ENCODE assay signal across 9 mouse cellular contexts in the genomic region with DNA sequence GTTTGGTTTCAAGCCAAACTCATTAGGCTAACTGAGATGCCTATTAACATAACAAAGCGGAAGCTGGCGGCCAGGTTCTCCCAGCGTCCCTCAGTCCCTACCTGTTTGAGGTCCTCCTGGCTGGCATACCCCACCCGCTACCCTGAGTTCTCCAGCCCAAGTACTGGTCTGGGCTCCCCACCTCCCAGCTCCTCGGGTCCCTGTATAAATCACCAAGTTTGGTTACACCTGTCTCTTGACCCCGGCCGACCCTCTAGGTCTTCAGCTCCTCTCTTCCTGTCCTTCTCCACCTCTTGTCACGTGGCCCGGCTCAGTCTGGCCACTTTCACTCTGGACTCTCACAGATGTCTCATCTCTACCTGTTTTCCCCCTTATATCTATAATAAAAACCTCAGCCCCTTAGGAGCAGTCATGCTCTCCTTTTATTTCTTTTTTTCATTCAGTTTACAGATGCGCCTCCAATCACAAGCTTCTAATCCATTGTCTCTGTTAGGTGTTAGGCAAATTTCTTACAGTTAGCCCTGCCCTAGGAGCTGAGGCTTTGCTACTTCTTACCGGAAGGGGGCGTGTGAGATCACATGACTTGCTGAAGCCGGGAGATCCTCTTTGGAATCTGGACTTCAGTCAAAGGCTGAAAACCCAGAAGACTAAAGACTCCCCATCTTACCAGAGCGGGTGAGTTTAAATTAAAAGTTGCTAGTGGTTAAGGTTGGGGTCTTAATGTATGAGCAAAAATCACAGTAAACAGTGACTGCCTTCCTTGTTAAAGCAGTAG. TPM values are rescaled to one million over a fixed set of nuclear protein-coding genes. Genes with fewer than 3 reads are reported as not detected.
DNase-seq lines count a peak whose midpoint lies in the region; ATAC-seq lines count a peak whose summit lies in the region.
"Had no signal": no experiment of that assay in that cellular context is flagged by ENCODE, and none has a peak within 500 bp of the region (broad histone marks: within the 10 kb centered on the region; RNA-seq: fewer than 3 reads in every experiment).

No protein-coding gene starts in this region.

- ATAC-seq in frontal cortex, adult (ENCODE audit: low TSS enrichment): peak; percentile 94
- peak; percentile 53 for ATAC-seq in embryonic facial prominence, embryonic 11.5 days (replicated peaks; ENCODE audit: insufficient number of reproducible peaks, low FRiP score, low TSS enrichment, low read depth)
- ATAC-seq in heart, embryonic 15.5 days (replicated peaks; ENCODE audit: insufficient number of reproducible peaks, insufficient read depth, low FRiP score, low read depth): peak; percentile 36

- H3K36me3 ChIP-seq in embryonic facial prominence, embryonic 11.5 days (replicated peaks; ENCODE audit: control insufficient read depth, insufficient read depth, low read depth, low read length): no peaks in the 10 kb centered on the region
- no peaks in the 10 kb centered on the region for H3K36me3 ChIP-seq in heart, embryonic 15.5 days

- DNase-seq in frontal cortex, postnatal 14 days (ENCODE audit: low spot score in 2 of 2): no peak
- peak; percentile 16 for DNase-seq in T-cell, adult 2 months (ENCODE audit: low spot score)
- peak; percentile 78 for DNase-seq in embryonic facial prominence, embryonic 11.5 days (ENCODE audit: low spot score)
- peak; percentile 81 for DNase-seq in kidney, postnatal 10 days
- peak; percentile 74 for DNase-seq in lung, postnatal 25 days (ENCODE audit: low spot score)
- DNase-seq in retina, postnatal 7 days (ENCODE audit: low read depth, low spot score): peak; percentile 47

- H3K4me3 ChIP-seq in embryonic facial prominence, embryonic 11.5 days (ENCODE audit: low read depth, low read length): no peak overlapping the region
- peak overlapping the region; percentile 21 for H3K4me3 ChIP-seq in heart, embryonic 15.5 days

- no peaks in the 10 kb centered on the region for H3K27me3 ChIP-seq in embryonic facial prominence, embryonic 11.5 days (ENCODE audit: control insufficient read depth, insufficient read depth, low read length)
- H3K27me3 ChIP-seq in heart, embryonic 15.5 days: no peaks in the 10 kb centered on the region

- H3K27ac ChIP-seq in embryonic facial prominence, embryonic 11.5 days (replicated peaks; ENCODE audit: low read depth, low read length): no peak overlapping the region
- no peak overlapping the region for H3K27ac ChIP-seq in heart, embryonic 15.5 days
- H3K27ac ChIP-seq: macrophage had no signal

- peak overlapping the region; percentile 27; the same call in 1 of the 2 replicates for H3K9ac ChIP-seq in embryonic facial prominence, embryonic 11.5 days (replicated peaks; ENCODE audit: low read length)
- H3K9ac ChIP-seq in heart, embryonic 15.5 days: no peak overlapping the region

- H3K4me2 ChIP-seq in embryonic facial prominence, embryonic 11.5 days (ENCODE audit: low read depth, low read length): no peak overlapping the region
- H3K4me2 ChIP-seq in heart, embryonic 15.5 days: peak overlapping the region; percentile 53

- WGBS in embryonic facial prominence, embryonic 11.5 days: 14% methylated on average over 14 of the region's 14 CpGs
- WGBS in heart, embryonic 15.5 days: 12% methylated on average over 14 of the region's 14 CpGs

- no peaks in the 10 kb centered on the region for H3K9me3 ChIP-seq in embryonic facial prominence, embryonic 11.5 days (replicated peaks; ENCODE audit: control insufficient read depth, low read length)
- no peaks in the 10 kb centered on the region for H3K9me3 ChIP-seq in heart, embryonic 15.5 days (replicated peaks)

- H3K4me1 ChIP-seq in embryonic facial prominence, embryonic 11.5 days (ENCODE audit: control insufficient read depth, insufficient read depth, low read length): no peaks in the 10 kb centered on the region
- H3K4me1 ChIP-seq in heart, embryonic 15.5 days (replicated peaks): 0 out of 2 replicates have a peak, but pooled peaks cover 5% of the 10 kb centered on the region

RNA-seq across cellular contexts. Expression of a gene that starts 7.5 kb away (rescaled TPM):
- 612 and 615 TPM in 2 replicates for polyA plus RNA-seq in embryonic facial prominence, embryonic 11.5 days (2014; fragmentation: Nextera tagmentation; extraction: Ambion mirVana)
- 245 and 276 TPM in 2 replicates for polyA plus RNA-seq in heart, embryonic 15.5 days (2015; fragmentation: Nextera tagmentation; extraction: Ambion mirVana)

RNA-seq across cellular contexts. Expression of a gene that starts 21.2 kb away (rescaled TPM):
- 26.9 and 28.1 TPM in 2 replicates for polyA plus RNA-seq in embryonic facial prominence, embryonic 11.5 days (2014; fragmentation: Nextera tagmentation; extraction: Ambion mirVana)
- polyA plus RNA-seq in heart, embryonic 15.5 days (2015; fragmentation: Nextera tagmentation; extraction: Ambion mirVana): 21.8 and 33.7 TPM in 2 replicates

RNA-seq across cellular contexts. Expression of a gene that starts 46.9 kb away (rescaled TPM):
- 1.6 and 2.0 TPM in 2 replicates for polyA plus RNA-seq in embryonic facial prominence, embryonic 11.5 days (2014; fragmentation: Nextera tagmentation; extraction: Ambion mirVana)
- 2.3 and 4.0 TPM in 2 replicates for polyA plus RNA-seq in heart, embryonic 15.5 days (2015; fragmentation: Nextera tagmentation; extraction: Ambion mirVana)
- polyA plus RNA-seq: macrophage had no signal

Comparison
In these comparisons a context has a peak if more than half of its experiments do, and no peak if none do; other contexts are left out.
1. ATAC-seq: peak in every context shown above with its lines; median percentile 94 in frontal cortex, adult; 53 in embryonic facial prominence, embryonic 11.5 days; 36 in heart, embryonic 15.5 days.
2. DNase-seq: peak in T-cell, adult 2 months (single experiment), embryonic facial prominence, embryonic 11.5 days (single experiment), kidney, postnatal 10 days (single experiment), lung, postnatal 25 days (single experiment) and retina, postnatal 7 days (single experiment); none in frontal cortex, postnatal 14 days (0 of 2).